Mouse (Mus musculus) thymus, adult 18-20 months (tissue): ENCODE measurements around the gene Srm.

Experiments
- DNase-seq, 2 experiments: peaks; one replicate each; pipeline ENCODE4 v3.0.0; 2022; ENCODE audit warnings: mixed read lengths in 2 of 2

Gene Srm

DNA sequence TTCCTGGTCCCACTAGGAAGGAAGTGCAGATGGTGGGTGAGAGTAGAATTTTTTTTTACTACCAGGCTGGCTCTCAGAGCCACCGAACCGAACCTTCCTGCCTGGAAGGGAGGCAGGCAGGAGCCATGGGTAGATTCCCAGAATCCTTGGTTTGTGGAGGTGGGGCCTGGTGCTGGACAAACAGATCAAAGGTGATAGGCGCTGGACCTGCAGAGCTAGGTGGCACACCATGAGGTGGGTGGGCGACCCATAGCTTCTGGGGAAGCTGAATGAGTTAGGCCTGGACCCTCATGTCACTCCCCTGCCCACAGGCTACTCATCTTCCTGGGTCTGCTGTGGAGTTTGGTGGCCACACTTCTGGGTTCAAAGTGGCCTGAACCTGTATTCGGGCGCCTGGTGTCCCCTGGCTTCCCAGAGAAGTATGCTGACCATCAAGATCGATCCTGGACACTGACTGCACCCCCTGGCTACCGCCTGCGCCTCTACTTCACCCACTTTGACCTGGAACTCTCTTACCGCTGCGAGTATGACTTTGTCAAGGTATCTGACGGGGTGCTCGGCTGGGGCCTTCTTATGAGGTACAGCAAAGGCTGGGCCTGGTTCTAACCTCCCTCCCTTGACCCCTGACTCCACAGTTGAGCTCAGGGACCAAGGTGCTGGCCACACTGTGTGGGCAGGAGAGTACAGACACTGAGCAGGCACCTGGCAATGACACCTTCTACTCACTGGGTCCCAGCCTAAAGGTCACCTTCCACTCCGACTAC is 11.2 kb downstream of the Srm start, which contains the start of gene Masp2:
Gene Masp2 (plus strand): TSS at position 198 of the 764 bp plus-strand sequence.
- no peak for DNase-seq

DNA sequence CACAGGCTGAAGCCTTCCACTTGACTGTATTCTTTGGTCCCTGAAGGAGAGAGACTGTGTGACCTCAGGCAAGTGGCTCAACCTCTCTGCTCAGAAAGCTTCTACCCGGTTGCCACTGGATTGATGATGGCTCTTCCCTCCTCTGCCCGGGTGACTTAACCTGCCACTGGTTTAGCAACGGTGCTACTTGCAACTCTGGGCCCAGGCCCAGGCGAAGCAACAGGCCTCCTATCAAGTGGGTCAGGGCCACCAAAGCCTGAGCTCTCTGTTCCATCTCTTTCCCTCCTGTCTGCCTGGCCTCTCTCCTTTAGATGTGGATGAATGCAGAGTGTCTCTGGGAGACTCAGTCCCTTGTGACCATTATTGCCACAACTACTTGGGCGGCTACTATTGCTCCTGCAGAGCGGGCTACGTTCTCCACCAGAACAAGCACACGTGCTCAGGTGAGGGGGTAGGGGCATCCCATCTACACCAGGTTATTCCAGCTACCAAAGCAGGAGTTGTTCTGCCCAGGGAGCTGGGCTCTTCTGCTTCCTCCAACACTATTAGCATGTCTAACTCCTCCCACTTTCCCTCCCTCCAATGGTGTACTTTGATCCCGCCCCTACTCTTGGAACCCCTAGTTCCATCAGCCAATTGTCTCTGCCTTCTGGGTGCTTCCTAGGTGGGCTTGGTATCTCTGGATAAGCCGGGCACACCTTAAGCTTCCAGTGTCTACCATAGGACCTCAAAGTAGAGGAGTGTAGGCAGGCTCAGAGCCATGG is 12.3 kb downstream of the Srm start:
- no peak for DNase-seq

- no peak for DNase-seq
Observed at GRCm38 (mm10) chr4:148604141-148604540, 12.8 kb downstream of the Srm start.

- peak; percentile 30 to 42 for DNase-seq
Observed at GRCm38 (mm10) chr4:148604541-148605165, 13.3 kb downstream of the Srm start.

- peak in 1 of 2 experiments; percentile 26 for DNase-seq
Observed at GRCm38 (mm10) chr4:148607758-148608157, 16.5 kb downstream of the Srm start.

DNA sequence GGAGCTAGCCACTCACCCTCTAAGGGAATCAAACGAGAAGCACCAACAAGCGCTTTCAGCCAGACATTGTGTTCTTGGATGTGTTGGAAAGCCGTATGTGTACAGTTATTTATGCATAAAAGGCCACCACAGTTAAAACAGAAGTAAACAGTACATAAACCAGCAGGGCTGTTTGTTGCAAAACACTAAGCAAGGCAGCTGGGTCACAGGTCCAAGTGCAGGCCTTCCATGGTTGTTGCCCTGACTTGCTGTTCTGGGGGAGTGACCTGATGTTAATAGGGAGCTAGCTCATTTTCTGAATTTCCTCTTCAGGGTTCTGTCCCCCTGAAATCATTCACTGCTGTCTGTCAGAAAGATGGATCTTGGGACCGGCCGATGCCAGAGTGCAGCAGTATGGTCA is 18.5 kb downstream of the Srm start:
- DNase-seq = no peak

DNA sequence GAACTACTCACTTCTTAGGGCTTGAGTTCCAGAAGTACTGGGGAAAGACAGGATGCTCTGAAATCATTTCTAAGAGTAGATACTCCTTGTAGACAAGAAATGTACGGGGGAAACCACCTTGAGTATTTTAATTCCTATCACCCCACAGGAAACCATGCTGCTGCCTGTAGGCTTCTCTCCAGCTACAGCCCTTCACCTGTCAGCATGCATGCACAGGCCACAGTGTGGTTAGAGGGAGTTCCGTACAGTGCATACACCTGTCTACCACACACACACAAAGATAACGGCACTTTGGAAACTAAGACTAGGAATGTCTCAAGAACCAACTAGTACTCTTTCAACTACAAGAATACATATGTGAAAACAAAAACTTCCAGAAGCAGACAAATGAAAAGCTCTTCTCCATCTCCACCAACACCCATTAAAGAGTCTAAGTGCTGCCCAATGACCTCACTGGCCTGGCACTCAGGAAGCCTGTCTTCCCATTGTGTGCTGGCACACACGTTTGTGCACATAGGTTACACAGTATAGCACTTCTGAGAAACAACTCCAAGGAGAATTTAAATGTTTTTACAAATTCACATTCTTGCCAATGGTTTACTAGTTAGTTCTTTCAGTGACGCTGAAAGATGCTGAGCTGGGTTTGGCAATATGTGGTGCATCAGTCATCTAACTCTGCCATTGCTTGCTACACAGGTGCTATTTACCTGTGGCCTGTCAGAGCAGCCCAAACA is 19.5 kb downstream of the Srm start:
- no peak for DNase-seq

DNA sequence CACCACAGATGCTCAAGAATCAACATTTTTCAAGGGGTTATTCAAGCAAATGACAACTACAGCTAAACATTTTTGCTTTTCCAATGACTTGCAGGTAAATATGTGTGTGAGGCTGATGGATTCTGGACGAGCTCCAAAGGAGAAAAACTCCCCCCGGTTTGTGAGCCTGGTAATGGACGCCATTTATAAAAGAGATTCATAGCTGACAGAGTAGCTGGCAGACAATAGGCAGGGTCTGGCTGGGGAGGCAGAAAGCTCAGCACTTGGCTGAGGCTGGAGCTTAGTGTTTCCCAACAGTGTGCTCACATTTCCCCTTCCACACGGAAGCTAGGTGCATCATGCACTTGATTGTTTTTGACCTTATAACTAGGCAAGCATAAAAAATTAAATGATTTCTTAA is 21.3 kb downstream of the Srm start:
- DNase-seq = no peak

DNA sequence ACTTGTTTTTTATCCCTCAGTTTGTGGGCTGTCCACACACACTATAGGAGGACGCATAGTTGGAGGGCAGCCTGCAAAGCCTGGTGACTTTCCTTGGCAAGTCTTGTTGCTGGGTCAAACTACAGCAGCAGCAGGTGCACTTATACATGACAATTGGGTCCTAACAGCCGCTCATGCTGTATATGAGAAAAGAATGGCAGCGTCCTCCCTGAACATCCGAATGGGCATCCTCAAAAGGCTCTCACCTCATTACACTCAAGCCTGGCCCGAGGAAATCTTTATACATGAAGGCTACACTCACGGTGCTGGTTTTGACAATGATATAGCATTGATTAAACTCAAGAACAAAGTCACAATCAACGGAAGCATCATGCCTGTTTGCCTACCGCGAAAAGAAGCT is 22.4 kb downstream of the Srm start:
- DNase-seq = no peak

DNA sequence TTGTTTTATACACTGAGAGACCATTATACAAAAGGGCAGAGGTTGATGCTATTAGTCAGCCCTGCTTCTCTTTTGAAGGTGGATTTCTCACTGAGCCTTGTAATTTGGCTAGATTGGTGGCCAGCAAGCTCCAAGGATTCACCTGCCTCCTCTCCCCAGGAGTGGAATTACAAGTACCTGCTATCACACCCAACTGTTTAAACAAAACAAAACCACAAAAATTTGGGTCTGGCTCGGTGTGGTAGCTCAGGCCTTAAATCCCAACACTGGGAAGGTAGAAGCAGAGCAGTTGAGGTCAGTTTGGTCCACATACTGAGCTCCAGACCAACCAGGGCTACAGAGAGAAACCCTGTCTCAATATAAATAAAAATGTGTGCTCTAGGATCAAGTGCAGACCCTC is 28.5 kb downstream of the Srm start:
- DNase-seq = no peak

DNA sequence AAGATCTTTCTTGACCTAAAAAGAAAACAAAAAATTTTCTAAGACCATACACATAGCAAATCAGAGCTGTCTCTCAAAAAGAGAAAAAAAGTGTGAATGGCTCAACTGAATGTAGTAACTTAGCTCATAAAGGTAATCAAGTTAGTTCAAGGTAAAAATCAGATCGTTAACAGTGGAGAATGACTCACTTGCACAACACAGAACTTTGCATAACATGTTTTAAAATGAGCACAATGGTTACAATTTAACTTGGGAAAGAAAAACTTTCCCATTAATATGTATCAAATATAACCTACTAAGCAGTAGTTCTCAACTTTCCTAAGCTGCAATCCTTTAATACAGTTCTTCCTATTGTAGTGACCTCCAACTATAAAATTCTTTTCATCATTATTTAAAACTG is 29.4 kb downstream of the Srm start:
- no peak for DNase-seq

GRCm38 (mm10) chr4:148622485-148622884 is 31.2 kb downstream of the Srm start:
- DNase-seq = no peak

GRCm38 (mm10) chr4:148623609-148624008 is 32.3 kb downstream of the Srm start:
- no peak for DNase-seq

GRCm38 (mm10) chr4:148625010-148625409 is 33.7 kb downstream of the Srm start:
- no peak for DNase-seq

DNA sequence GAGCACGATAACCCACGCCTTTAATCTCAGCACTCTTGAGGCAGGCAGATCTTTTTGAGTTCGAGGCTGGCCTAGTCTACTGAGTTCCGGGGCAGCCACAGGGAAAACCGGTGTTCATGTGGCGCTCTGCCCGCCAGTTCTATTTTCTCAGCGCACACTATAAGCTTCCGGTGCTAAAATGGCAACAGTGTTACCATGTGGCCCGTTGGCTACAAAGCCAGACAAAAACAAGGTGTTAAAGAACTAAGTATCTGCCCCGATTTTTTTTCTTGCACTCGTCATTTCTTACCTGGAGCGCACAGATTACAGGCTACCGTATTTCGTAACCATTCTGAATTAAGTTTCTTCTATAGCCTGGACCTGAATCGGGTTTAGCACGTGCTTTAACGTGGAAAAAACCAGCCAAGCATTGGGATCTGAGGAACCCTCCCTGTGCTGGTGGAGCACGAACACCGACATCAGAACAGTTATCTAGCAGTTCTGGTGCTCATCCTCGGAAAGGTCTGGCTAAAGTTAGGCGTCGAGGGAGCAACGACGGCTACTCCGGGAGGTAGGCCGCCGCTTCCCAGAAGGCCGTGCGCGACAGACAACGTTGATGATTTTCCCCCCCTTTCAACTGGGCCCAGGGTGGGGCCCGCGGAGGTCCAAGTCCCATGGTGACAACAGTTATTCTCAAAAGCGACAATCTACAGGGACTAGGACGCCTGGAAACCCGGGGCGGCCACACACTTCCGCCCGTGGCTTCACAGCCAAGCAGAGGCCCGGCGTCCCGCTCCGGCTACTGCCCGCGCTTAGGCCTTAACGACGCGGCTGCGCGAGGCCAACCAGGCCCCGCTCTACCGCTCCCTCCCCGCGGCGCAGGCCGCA is 34.7 kb downstream of the Srm start:
- DNase-seq = peak in 1 of 2 experiments; percentile 44

GRCm38 (mm10) chr4:148626623-148627185 is 35.4 kb downstream of the Srm start, which contains the start of gene Tardbp:
Gene Tardbp (minus strand): TSS chr4:148627019.
- DNase-seq = peak; percentile 91 to 92

DNA sequence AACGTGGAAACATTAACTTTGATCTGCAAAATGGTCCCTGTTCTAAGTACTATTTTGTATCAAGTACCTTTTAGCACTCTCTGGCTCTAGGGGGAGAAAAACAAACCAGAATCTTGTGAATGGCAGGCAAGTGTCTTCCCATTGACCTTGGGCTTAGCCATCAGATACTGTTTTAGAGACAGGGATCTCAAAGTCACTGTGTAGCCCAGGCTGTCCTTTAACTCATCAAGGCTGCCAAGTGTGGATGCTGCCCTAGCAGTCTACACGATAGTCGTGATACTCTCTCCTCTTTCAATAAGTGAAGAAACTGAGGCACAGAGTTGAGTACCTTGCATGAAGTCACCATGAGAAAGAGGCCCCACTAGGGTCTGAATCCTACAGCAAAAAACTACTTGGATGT is 35.9 kb downstream of the Srm start:
- DNase-seq = no peak

- no peak for DNase-seq
Observed at GRCm38 (mm10) chr4:148632013-148632692, 40.9 kb downstream of the Srm start.

DNA sequence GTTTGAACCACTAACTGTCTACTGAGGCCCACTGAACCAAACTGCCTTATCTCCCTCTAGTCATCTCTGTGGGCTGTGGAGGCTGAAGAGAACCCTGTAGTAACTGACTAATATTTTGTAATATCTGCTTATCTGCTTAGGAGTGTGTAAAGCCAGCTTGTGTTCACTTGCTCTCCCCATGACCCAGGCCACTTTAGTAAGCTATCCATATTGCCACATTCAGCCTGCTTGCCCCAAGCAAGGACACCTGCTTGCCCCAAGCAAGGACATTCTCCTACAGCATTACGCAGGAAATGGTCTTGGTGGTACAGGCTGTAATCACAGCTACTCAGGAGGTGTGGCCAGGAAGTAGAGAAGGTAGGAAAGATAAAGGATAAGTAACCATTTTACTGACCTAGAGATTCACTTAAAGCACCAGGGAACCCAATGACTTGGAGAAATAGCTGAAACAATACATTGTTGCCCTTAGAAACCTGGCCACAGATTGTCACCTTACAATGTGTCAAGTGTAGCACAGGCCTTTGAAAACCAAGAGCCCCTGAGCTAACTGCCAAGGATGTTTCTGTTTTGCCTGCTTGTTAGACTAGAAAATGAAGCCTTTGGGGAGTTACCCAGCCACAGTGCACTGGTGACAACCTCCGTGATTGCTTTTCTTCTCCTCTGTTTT is 42.2 kb downstream of the Srm start:
- DNase-seq = no peak

DNA sequence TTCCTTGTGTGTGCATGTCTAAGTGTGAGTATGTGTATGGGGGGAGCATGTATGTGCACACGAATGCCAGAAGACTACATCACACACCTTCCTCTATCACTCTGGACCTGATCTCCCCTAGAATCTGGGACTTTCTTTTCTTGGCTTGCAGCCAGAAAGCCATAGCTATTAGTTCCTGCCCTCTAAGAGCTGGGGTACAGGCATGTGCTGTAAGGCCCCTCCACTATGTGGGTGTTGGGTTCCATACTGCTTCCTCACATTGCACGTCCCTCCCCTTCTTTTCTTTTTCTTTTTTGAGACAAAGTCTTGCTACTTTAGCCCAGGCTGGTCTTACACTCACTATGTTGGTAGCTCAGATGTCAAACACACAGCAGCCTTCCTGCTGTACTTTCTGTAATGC is 44.0 kb downstream of the Srm start:
- no peak for DNase-seq
